Mouse (Mus musculus) heart, postnatal 0 days (tissue): Measurements from ENCODE around the gene Bace2.
A peak's percentile ranks its signal among the peaks of the same experiment; 100 is the strongest.

Source experiments
- CTCF ChIP-seq: IDR thresholded peaks from 2 replicates; pipeline ENCODE4 v1.5.1; 2016; ENCODE audit warnings: antibody characterized with exemption, control low read depth, low read depth
- EP300 ChIP-seq: IDR thresholded peaks from 2 replicates; pipeline ENCODE4 v1.6.1; 2016; ENCODE audit warnings: antibody characterized with exemption, low read depth

- TF ChIP-seq CTCF (peak; percentile 90), EP300 (no peak)
Measured at GRCm38 (mm10) chr16:97443670-97444263, 87.2 kb downstream of the Bace2 start.
